Mouse (Mus musculus) MEL (cell line): ENCODE data around the gene Grk4.

ENCODE experiments used
- CTCF ChIP-seq, 3 experiments: IDR thresholded peaks in 2 of 3; conservative IDR thresholded peaks in 1 of 3; 2 replicates each; pipeline ENCODE4 v1.5.1; 2011 to 2012; ENCODE audit warnings: low read length in 3 of 3, low read depth in 2 of 3, mild to moderate bottlenecking in 2 of 3, improper control_type of control experiment in 1 of 3, inconsistent platforms in 1 of 3, mixed read lengths in 1 of 3, moderate library complexity in 1 of 3; ENCODE audit not compliant: control insufficient read depth in 1 of 3, insufficient read depth in 1 of 3, poor library complexity in 1 of 3, severe bottlenecking in 1 of 3
- E2F4 ChIP-seq: IDR thresholded peaks from 2 replicates; pipeline ENCODE4 v1.6.1; 2011; ENCODE audit warnings: low read depth, low read length, improper control_type of control experiment, borderline replicate concordance
- RCOR1 ChIP-seq: IDR thresholded peaks from 2 replicates; pipeline ENCODE4 v1.6.1; 2012; ENCODE audit warnings: low read depth, mild to moderate bottlenecking, inconsistent platforms, low read length, improper control_type of control experiment

DNA sequence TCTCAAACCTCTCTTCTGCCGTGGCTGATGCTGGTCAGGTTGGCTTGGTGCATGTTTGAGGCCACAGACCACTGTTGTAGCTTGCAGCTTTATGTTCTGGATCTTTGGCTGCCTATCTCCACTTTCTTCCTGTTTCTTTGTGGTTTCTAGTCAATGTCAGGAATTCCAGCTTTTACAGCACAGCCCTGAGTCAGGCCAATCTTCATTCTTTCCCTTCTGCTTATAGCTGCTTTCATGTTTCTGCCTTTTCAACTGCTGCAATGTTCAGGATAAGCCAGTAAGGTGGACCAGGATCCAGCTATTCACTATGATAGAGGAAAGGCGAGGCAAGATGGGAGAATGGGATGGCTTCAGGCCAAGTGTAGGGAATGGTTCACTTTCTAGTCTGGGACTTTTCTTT is 131.0 kb downstream of the Grk4 start:
- TF ChIP-seq CTCF (IDR thresholded peaks at IDR 0.05 in 2 of 3, conservative IDR thresholded peaks at IDR 0.05 in 1 of 3; ENCODE audit: control insufficient read depth in 1 of 3, insufficient read depth in 1 of 3, low read depth in 2 of 3, low read length in 3 of 3, poor library complexity in 1 of 3, severe bottlenecking in 1 of 3) (no peak), E2F4 (no peak), RCOR1 (no peak)
